Mouse (Mus musculus): ENCODE measurements around the gene Olfr723.
"Not testable (repeated sequence)": the region's sequence is repeated elsewhere in the genome, so short reads cannot be mapped to it uniquely, and the experiment has no call there.

Gene Olfr723

DNA sequence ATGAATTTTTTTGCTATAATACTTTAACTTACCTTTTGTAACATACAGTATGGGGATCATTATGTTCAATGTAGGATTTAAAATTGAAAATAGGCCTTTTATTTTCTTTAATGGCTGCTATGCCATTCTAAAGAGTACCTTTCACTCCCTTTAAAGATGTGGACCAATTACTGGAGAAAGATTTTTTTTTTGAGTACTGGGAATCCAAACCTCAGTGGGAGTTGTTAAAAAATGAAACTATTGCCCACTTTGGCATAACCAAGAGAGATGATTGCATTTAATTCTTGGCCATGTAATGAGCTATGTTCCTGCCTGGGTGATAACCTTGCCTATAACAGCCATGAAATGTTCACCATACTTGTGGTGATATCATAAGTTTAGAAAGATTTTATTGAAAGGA, at the start of gene Olfr723:
Gene Olfr723, minus strand, starts transcription at position 101 of the 400 bp plus-strand sequence.
- not testable (repeated sequence) for DNase-seq

DNA sequence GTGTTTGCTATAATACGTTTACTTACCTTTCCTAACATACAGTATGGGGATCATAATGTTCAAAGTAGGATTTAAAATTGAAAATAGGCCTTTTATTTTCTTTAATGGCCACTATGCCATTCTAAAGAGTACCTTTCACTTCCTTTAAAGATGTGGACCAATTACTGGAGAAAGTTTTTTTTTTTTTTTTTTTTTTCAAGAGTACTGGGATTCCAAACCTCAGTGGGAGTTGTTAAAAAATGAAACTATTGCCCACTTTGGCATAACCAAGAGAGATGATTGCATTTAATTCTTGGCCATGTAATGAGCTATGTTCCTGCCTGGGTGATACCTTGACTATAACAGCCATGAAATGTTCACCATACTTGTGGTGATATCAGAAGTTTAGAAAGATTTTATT, 31.6 kb upstream of the Olfr723 start, which contains the start of gene Olfr724:
Gene Olfr724, minus strand, starts transcription at position 101 of the 400 bp plus-strand sequence.
- DNase-seq = not testable (repeated sequence)

GRCm38 (mm10) chr14:49955890-49956289, 24.3 kb upstream of the Olfr723 start:
- DNase-seq = no peak

DNA sequence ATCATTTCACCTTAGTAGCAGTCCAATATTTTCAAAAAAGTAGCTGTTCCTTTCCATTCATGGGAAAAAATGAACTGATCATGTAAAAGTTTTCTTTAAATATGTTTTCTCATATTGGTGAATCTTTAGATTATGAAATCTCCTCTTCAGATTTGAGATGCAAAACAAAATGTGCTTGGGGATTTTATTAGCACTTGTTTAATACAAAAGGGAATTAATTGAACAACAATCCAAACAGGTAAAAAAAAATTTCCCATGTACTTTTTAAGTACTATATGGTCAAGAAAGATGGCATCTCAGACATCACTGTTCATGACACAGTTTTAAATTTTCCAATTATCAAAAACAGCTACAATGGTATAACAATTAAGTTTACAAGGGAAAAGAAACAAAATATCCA, 29.7 kb downstream of the Olfr723 start, which contains the start of gene Olfr722:
Gene Olfr722, minus strand, starts transcription at position 101 of the 400 bp plus-strand sequence.
- DNase-seq = no peak
